Mouse (Mus musculus) c-Kit-positive CD71-positive TER-119-positive erythroid progenitor cells, embryonic 14.5 days (primary cell): ENCODE results near the gene Zp1.

ENCODE experiments used
- DNase-seq: peaks from one replicate; pipeline ENCODE4 v3.0.0-alpha.2; 2013; ENCODE audit warnings: low spot score

The Zp1 gene

GRCm38 (mm10) chr19:10871328-10871961 lies 49.0 kb downstream of the Zp1 start:
- DNase-seq = no peak

DNA sequence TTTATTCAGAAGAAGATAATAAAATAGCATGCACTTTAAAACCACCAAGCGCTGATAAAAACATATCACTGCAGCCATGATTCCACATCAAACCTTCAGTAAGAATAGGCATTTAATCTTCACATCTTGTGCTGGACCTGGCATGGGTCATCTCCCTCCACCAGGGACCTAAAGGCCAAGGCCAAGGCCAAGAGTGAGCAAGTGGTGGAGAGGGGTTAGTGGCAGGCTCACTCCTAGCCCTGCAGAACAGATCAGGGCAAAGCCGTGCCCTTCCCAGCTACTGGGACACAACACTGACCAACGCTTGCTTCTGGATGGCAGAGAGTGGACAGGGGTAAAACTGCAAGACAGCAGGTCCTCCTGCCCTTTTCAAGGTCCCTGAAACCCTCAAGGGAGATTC lies 49.8 kb downstream of the Zp1 start:
- DNase-seq = no peak

DNA sequence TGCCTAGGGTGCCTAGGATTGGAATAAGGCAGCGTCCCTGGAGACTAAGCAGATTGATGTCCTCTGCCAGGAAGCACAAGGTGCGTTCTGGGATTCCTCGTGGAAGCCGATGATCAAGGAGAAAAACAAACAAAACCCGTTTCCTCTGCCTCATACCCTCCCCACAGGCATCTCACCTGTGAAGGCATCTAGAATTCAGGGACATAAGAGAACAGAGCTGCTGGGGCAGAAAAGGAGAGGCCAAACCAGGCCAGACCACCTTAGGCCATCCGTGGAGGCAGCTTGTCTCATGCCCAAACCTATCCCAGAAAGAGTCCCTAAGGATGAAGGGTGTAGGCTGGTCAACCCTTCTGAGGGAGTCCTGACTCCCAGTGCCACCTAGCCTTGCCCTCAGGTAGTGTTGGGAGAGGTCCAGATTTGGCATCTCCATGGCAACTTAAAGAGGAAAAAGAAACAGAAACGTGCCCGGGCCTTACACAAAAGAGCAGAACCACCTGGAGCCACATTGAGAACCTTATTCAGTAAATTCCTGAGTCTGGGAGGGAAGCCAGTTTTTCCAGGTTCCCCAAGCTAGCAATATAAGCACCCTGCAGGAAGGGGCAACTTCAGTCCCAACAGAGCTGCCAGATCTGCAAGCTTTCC lies 50.4 kb downstream of the Zp1 start, which contains the start of gene Tmem132a:
Gene Tmem132a, minus strand, starts transcription at position 55 of the 642 bp plus-strand sequence.
- no peak for DNase-seq

GRCm38 (mm10) chr19:10869241-10869885 lies 51.1 kb downstream of the Zp1 start:
- no peak for DNase-seq

GRCm38 (mm10) chr19:10868623-10869141 lies 51.8 kb downstream of the Zp1 start:
- no peak for DNase-seq

- no peak for DNase-seq
Measured at GRCm38 (mm10) chr19:10867946-10868622, 52.3 kb downstream of the Zp1 start.

DNA sequence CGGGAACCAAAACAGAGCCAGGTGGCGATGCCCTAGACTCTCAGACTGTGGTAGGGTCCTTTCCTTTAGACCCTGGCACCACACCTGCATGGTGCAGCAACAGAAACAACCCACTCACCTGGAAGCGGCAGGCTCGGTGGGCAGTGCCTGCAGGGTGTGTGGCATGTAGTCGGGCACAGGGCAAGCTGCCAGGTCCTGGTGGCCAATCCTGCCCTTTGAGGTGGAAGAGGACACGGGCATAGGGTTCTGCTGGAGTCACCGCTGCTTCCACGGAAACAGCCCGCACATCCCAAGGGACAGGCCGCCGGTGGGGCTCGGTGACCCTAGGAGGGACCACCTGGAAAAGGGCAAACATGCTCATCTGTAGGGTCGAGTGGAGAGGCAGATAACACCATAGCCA lies 54.1 kb downstream of the Zp1 start:
- no peak for DNase-seq
